Comparison of ENCODE assay signal across 8 mouse cellular contexts in genomic region chr12:69892371-69893251, GRCm38 (mm10). TPM values are rescaled to one million over a fixed set of nuclear protein-coding genes. Genes with fewer than 3 reads are reported as not detected.
DNase-seq lines count a peak whose midpoint lies in the region; ATAC-seq and TF ChIP-seq lines count a peak whose summit lies in the region.

Gene Atl1 (plus strand): TSS chr12:69892614.
Gene Map4k5 (minus strand): TSS chr12:69893200.

- no peaks in the 10 kb centered on the region for H3K9me3 ChIP-seq in ES-E14 (ENCODE audit: control insufficient read depth, insufficient read depth, low read depth, low read length)
- no peaks in the 10 kb centered on the region for H3K9me3 ChIP-seq in forebrain, embryonic 14.5 days (replicated peaks; ENCODE audit: control insufficient read depth, low read length)
- H3K9me3 ChIP-seq in liver, postnatal 0 days (ENCODE audit: low read length) = no peaks in the 10 kb centered on the region
- no peaks in the 10 kb centered on the region for H3K9me3 ChIP-seq in neural tube, embryonic 13.5 days

- DNase-seq in ES-E14 (ENCODE audit: low read depth, low spot score) = peak; percentile 59
- DNase-seq in cerebellum, adult 11 months = peak; percentile 88
- DNase-seq in forebrain, embryonic 14.5 days (ENCODE audit: low spot score) = peak; percentile 92
- peak; percentile 93 to 94 for DNase-seq in heart, postnatal 14 days
- DNase-seq in layer of hippocampus, adult 11-12 months (ENCODE audit: low spot score) = peak; percentile 90
- peak; percentile 93 for DNase-seq in liver, postnatal 0 days
- DNase-seq in telencephalon, adult 2 months (ENCODE audit: low read depth, low spot score) = peak; percentile 74

- peak; percentile 97 for ATAC-seq in forebrain, embryonic 14.5 days
- peak; percentile 97 for ATAC-seq in liver, postnatal 0 days
- ATAC-seq in neural tube, embryonic 13.5 days (ENCODE audit: low read depth) = peak; percentile 95

- intact Hi-C loops in heart, postnatal 14 days (cut with DNase I) = loop anchor here (1.0 kb wide), 2 partner anchors 134 to 159 kb away; no protein-coding TSS in a partner anchor

- TF ChIP-seq CTCF in liver, postnatal 0 days (IDR thresholded peaks at IDR 0.05; ENCODE audit: low read depth) = peak; percentile 82

- under 1% methylated on average over 103 of the region's 118 CpGs for WGBS in forebrain, embryonic 14.5 days
- under 1% methylated on average over 92 of the region's 118 CpGs for WGBS in liver, postnatal 0 days (ENCODE audit: insufficient replicate concordance)
- WGBS in neural tube, embryonic 13.5 days = under 1% methylated on average over 96 of the region's 118 CpGs

- peak within 1 kb of the TSS; percentile 94 to 97 for H3K4me3 ChIP-seq in ES-E14 (ENCODE audit: insufficient read depth in 1 of 2, low read depth in 1 of 2, low read length in 2 of 2, poor library complexity in 1 of 2, severe bottlenecking in 1 of 2)
- H3K4me3 ChIP-seq in forebrain, embryonic 14.5 days (ENCODE audit: low read depth, low read length) = peak within 1 kb of the TSS; percentile 86
- H3K4me3 ChIP-seq in liver, postnatal 0 days (ENCODE audit: low read depth, low read length) = peak within 1 kb of the TSS; percentile 82
- H3K4me3 ChIP-seq in neural tube, embryonic 13.5 days = peak within 1 kb of the TSS; percentile 90

- no peak for TF ChIP-seq EP300 in liver, postnatal 0 days (IDR thresholded peaks at IDR 0.05; ENCODE audit: low read depth)

- peak within 1 kb of the TSS; percentile 96 for H3K9ac ChIP-seq in ES-E14 (ENCODE audit: insufficient read depth, low read depth, low read length, poor library complexity, severe bottlenecking)
- peak within 1 kb of the TSS; percentile 96 for H3K9ac ChIP-seq in forebrain, embryonic 14.5 days (ENCODE audit: low read length)
- H3K9ac ChIP-seq in liver, postnatal 0 days (replicated peaks) = peak within 1 kb of the TSS; percentile 95
- peak within 1 kb of the TSS; percentile 96 for H3K9ac ChIP-seq in neural tube, embryonic 13.5 days

- H3K27me3 ChIP-seq in forebrain, embryonic 14.5 days (replicated peaks; ENCODE audit: control insufficient read depth, insufficient read depth, low read length) = no peaks in the 10 kb centered on the region
- no peaks in the 10 kb centered on the region for H3K27me3 ChIP-seq in liver, postnatal 0 days (ENCODE audit: insufficient read depth, low read length)
- H3K27me3 ChIP-seq in neural tube, embryonic 13.5 days = no peaks in the 10 kb centered on the region

- no peaks in the 10 kb centered on the region; the same call in 1 of the 2 replicates for H3K36me3 ChIP-seq in ES-E14 (ENCODE audit: control insufficient read depth, insufficient read depth, low read length, poor library complexity, severe bottlenecking)
- no peaks in the 10 kb centered on the region; the same call in 1 of the 2 replicates for H3K36me3 ChIP-seq in forebrain, embryonic 14.5 days (ENCODE audit: control insufficient read depth, insufficient read depth, low read length)
- H3K36me3 ChIP-seq in liver, postnatal 0 days (replicated peaks; ENCODE audit: insufficient read depth, low read length) = peaks cover 5% of the 10 kb centered on the region; the same call in 1 of the 2 replicates
- no peaks in the 10 kb centered on the region for H3K36me3 ChIP-seq in neural tube, embryonic 13.5 days

- H3K4me2 ChIP-seq in forebrain, embryonic 14.5 days (ENCODE audit: low read length) = peak within 1 kb of the TSS; percentile 70
- peak within 1 kb of the TSS; percentile 91 for H3K4me2 ChIP-seq in liver, postnatal 0 days (ENCODE audit: low read depth, low read length)
- peak within 1 kb of the TSS; percentile 80 for H3K4me2 ChIP-seq in neural tube, embryonic 13.5 days

- H3K27ac ChIP-seq in ES-E14 (ENCODE audit: insufficient read depth, low read depth, low read length, poor library complexity, severe bottlenecking) = peak within 1 kb of the TSS; percentile 70
- peak within 1 kb of the TSS; percentile 93 for H3K27ac ChIP-seq in forebrain, embryonic 14.5 days (ENCODE audit: low read depth, low read length)
- peak within 1 kb of the TSS; percentile 94 for H3K27ac ChIP-seq in liver, postnatal 0 days (ENCODE audit: low read depth)
- H3K27ac ChIP-seq in neural tube, embryonic 13.5 days (replicated peaks) = peak within 1 kb of the TSS; percentile 97

- H3K4me1 ChIP-seq in ES-E14 (ENCODE audit: control insufficient read depth in 2 of 2, insufficient read depth in 2 of 2, low read length in 2 of 2, poor library complexity in 1 of 2) = peaks cover 5 to 6% of the 10 kb centered on the region in 2 experiments; a peak in 2 of 4 replicates
- H3K4me1 ChIP-seq in forebrain, embryonic 14.5 days (ENCODE audit: control insufficient read depth, insufficient read depth, low read length) = peaks cover 18% of the 10 kb centered on the region
- peaks cover 30% of the 10 kb centered on the region for H3K4me1 ChIP-seq in liver, postnatal 0 days (ENCODE audit: insufficient read depth)
- peaks cover 55% of the 10 kb centered on the region for H3K4me1 ChIP-seq in neural tube, embryonic 13.5 days (replicated peaks)

- in situ Hi-C loops in ES-E14 (cut with MboI; ENCODE audit: low sequenced_read_pairs in 2 of 2, unreplicated experiment in 2 of 2) = no loop called here

TF ChIP-seq in ES-E14, 5 proteins besides CTCF, POLR2A, EP300 and RAD21:
- TF ChIP-seq HCFC1 (IDR thresholded peaks at IDR 0.05; ENCODE audit: borderline replicate concordance, insufficient read depth, low read length) (no peak; the same call in 1 of the 2 replicates), ZC3H11A (IDR thresholded peaks at IDR 0.05; ENCODE audit: borderline replicate concordance, low read depth, low read length) (peak; percentile 57)

RNA-seq across cellular contexts. Expression of gene Atl1, which starts in this region (rescaled TPM):
- total RNA-seq in ES-E14 (2012; rRNA removed) = 2.5 and 5.8 TPM in 2 replicates
- polyA plus RNA-seq in forebrain, embryonic 14.5 days (2014; fragmentation: Nextera tagmentation; extraction: Ambion mirVana) = 106 and 136 TPM in 2 replicates
- total RNA-seq in heart, postnatal 14 days (2021) = 1 to 10 TPM; 4.0 to 6.1 TPM
- polyA plus RNA-seq in liver, postnatal 0 days (2015; fragmentation: Nextera tagmentation; extraction: Ambion mirVana) = 1.0 and 1.1 TPM in 2 replicates
- polyA plus RNA-seq in neural tube, embryonic 13.5 days (2015; fragmentation: Nextera tagmentation; extraction: Ambion mirVana) = 111 and 115 TPM in 2 replicates

RNA-seq across cellular contexts. Expression of gene Map4k5, which starts in this region (rescaled TPM):
- 22.5 and 29.8 TPM in 2 replicates for total RNA-seq in ES-E14 (2012; rRNA removed)
- polyA plus RNA-seq in forebrain, embryonic 14.5 days (2014; fragmentation: Nextera tagmentation; extraction: Ambion mirVana) = 30.5 and 34.0 TPM in 2 replicates
- total RNA-seq in heart, postnatal 14 days (2021) = 10 to 100 TPM; 28.7 to 30.1 TPM
- polyA plus RNA-seq in liver, postnatal 0 days (2015; fragmentation: Nextera tagmentation; extraction: Ambion mirVana) = 11.7 and 11.8 TPM in 2 replicates
- 30.7 and 33.4 TPM in 2 replicates for polyA plus RNA-seq in neural tube, embryonic 13.5 days (2015; fragmentation: Nextera tagmentation; extraction: Ambion mirVana)

Comparison
In these comparisons a context has a peak if more than half of its experiments do, and no peak if none do; other contexts are left out.
1. Peak in every context shown above with its lines: DNase-seq, ATAC-seq, H3K4me3 ChIP-seq and H3K27ac ChIP-seq.
2. RNA of gene Atl1 (polyA plus RNA-seq): 111 to 115 TPM in neural tube, embryonic 13.5 days and 106 to 136 TPM in forebrain, embryonic 14.5 days; 1.0 to 1.1 TPM in liver, postnatal 0 days; every median in the first group is over 10 times any median in the second.